Mouse (Mus musculus) embryonic fibroblast, embryonic 13.5 days (primary cell): ENCODE measurements around the gene Ralgapa1.

Experiments
- CTCF ChIP-seq: IDR thresholded peaks from 2 replicates; pipeline ENCODE4 v1.5.1; 2011; ENCODE audit warnings: mild to moderate bottlenecking, control low read depth, low read length, moderate library complexity, borderline replicate concordance; ENCODE audit not compliant: insufficient read depth
- POLR2A ChIP-seq: IDR thresholded peaks from 2 replicates; pipeline ENCODE4 v1.6.1; 2011; ENCODE audit warnings: low read depth, mild to moderate bottlenecking, control low read depth, low read length, moderate library complexity

DNA sequence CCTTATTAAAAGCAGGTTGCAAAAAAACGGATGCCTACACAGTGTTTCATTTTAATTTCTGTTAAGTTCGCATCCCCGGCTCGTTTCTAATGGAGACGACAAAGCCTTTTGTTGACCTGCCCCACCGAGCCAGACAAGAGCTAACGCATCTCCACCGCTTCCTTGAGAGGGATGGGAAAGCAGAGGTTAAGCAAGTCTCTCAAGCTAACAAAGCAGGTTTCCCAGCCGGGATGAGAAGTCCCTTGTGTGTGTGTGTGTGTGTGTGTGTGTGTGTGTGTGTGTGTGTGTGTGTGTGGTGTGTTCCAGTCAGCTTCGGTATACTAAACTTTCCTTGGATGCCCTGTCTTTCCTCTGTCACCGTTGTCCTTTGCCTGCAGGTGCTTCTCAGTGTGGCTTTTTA lies 249.8 kb downstream of the Ralgapa1 start:
- no peak for TF ChIP-seq CTCF
- no peak for TF ChIP-seq POLR2A
